In genomic region chr10:75105099-75105461, GRCm38 (mm10) we compare ENCODE assay signal across 9 mouse cellular contexts. TPM values are rescaled to one million over a fixed set of nuclear protein-coding genes. Genes with fewer than 3 reads are reported as not detected.
DNase-seq lines count a peak whose midpoint lies in the region; ATAC-seq and TF ChIP-seq lines count a peak whose summit lies in the region.
"Had no signal": no experiment of that assay in that cellular context is flagged by ENCODE, and none has a peak within 500 bp of the region (broad histone marks: within the 10 kb centered on the region; RNA-seq: fewer than 3 reads in every experiment).

No protein-coding gene starts in this region.

- no peaks in the 10 kb centered on the region for H3K36me3 ChIP-seq in kidney, adult 2 months (ENCODE audit: control insufficient read depth, insufficient read depth, low read length)
- H3K36me3 ChIP-seq in heart, embryonic 15.5 days, result no peaks in the 10 kb centered on the region
- H3K36me3 ChIP-seq: kidney, embryonic 15.5 days had no signal

- H3K9ac ChIP-seq in heart, embryonic 15.5 days, result no peak overlapping the region
- H3K9ac ChIP-seq: kidney, embryonic 15.5 days had no signal

- no peak for TF ChIP-seq CTCF in kidney, adult 2 months (conservative IDR thresholded peaks at IDR 0.05; ENCODE audit: insufficient read depth, insufficient read length, low read depth, low read length)

- ATAC-seq in heart, embryonic 15.5 days (replicated peaks; ENCODE audit: insufficient number of reproducible peaks, insufficient read depth, low FRiP score, low read depth), result no peak

- H3K4me3 ChIP-seq in kidney, adult 2 months (ENCODE audit: insufficient read depth, low read depth, low read length), result no peak overlapping the region
- no peak overlapping the region for H3K4me3 ChIP-seq in heart, embryonic 15.5 days
- H3K4me3 ChIP-seq: kidney, embryonic 15.5 days had no signal

- no peaks in the 10 kb centered on the region for H3K9me3 ChIP-seq in heart, embryonic 15.5 days (replicated peaks)
- H3K9me3 ChIP-seq: kidney, embryonic 15.5 days had no signal

- H3K27me3 ChIP-seq in kidney, adult 2 months (replicated peaks; ENCODE audit: control insufficient read depth, insufficient read depth, low read length), result no peaks in the 10 kb centered on the region
- peaks cover 31% of the 10 kb centered on the region for H3K27me3 ChIP-seq in heart, embryonic 15.5 days
- H3K27me3 ChIP-seq: kidney, embryonic 15.5 days had no signal

- peak; percentile 41 for DNase-seq in kidney, adult 2 months
- DNase-seq in kidney, adult 8-10 months, result no peak
- peak; percentile 27 to 53 for DNase-seq in CD8-positive naive resting alpha-beta T cell, adult 2 months (ENCODE audit: low read depth in 2 of 2, low spot score in 2 of 2)
- peak; percentile 37 to 43 for DNase-seq in natural killer cell, adult 2 months (ENCODE audit: low spot score in 2 of 2)
- no peak for DNase-seq in layer of hippocampus, adult 11-12 months (ENCODE audit: low spot score)
- DNase-seq in adrenal gland, adult 8-10 months, result no peak
- no peak for DNase-seq in ovary, postnatal 36 days (ENCODE audit: low spot score)

- TF ChIP-seq POLR2A in kidney, adult 2 months (IDR thresholded peaks at IDR 0.05; ENCODE audit: low read depth, low read length), result no peak

- H3K27ac ChIP-seq in kidney, adult 2 months (ENCODE audit: insufficient read depth, low read depth, low read length), result no peak overlapping the region
- 0 out of 2 replicates have a peak overlapping the region, but pooled peaks have one; percentile 31 for H3K27ac ChIP-seq in heart, embryonic 15.5 days
- H3K27ac ChIP-seq: kidney, embryonic 15.5 days had no signal

- peaks cover 23% of the 10 kb centered on the region for H3K4me1 ChIP-seq in kidney, adult 2 months (ENCODE audit: control insufficient read depth, insufficient read depth, low read length)
- H3K4me1 ChIP-seq in heart, embryonic 15.5 days (replicated peaks), result peaks cover 44% of the 10 kb centered on the region

- H3K4me2 ChIP-seq in heart, embryonic 15.5 days, result no peak overlapping the region
- H3K4me2 ChIP-seq: kidney, embryonic 15.5 days had no signal

- 68% methylated on average over 4 of the region's 4 CpGs for WGBS in kidney, adult 2 months
- 72% methylated on average over 4 of the region's 4 CpGs for WGBS in heart, embryonic 15.5 days

RNA-seq across cellular contexts. Expression of gene Bcr, which starts 44.7 kb away (rescaled TPM):
- polyA plus RNA-seq in kidney, adult 2 months (2012; rRNA removed), result 28.4 and 28.7 TPM in 2 replicates
- 9.7 and 10.2 TPM in 2 replicates for polyA plus RNA-seq in heart, embryonic 15.5 days (2015; fragmentation: Nextera tagmentation; extraction: Ambion mirVana)
- 10 to 100 TPM; 33.7 to 76.4 (median 56.5) TPM for total RNA-seq in adrenal gland, adult 8-10 months (2022)

Comparison
In these comparisons a context has a peak if more than half of its experiments do, and no peak if none do; other contexts are left out.
1. DNase-seq: peak in kidney, adult 2 months (single experiment), CD8-positive naive resting alpha-beta T cell, adult 2 months (2 of 2) and natural killer cell, adult 2 months (2 of 2); none in kidney, adult 8-10 months (0 of 2), layer of hippocampus, adult 11-12 months (single experiment), adrenal gland, adult 8-10 months (single experiment) and ovary, postnatal 36 days (single experiment).